Mouse (Mus musculus) heart, embryonic 12.5 days (tissue): ENCODE measurements around the gene Ankrd13a. TPM values are rescaled to one million over a fixed set of nuclear protein-coding genes. Genes with fewer than 3 reads are reported as not detected.
"Not testable (repeated sequence)": the region's sequence is repeated elsewhere in the genome, so short reads cannot be mapped to it uniquely, and the experiment has no call there.

ENCODE experiments used
- ATAC-seq: fragments of 200-750 bp; cut with Nextera tagmentation; 2 replicates; pipeline ENCODE4 v1.8.0; 2017; ENCODE audit warnings: moderate TSS enrichment, moderate library complexity; ENCODE audit not compliant: insufficient number of reproducible peaks, low FRiP score
- H3K27ac ChIP-seq: fragments of 300-500 bp; sonication (generic); 2 replicates; pipeline ENCODE4 v1.5.1; 2016; ENCODE audit warnings: mild to moderate bottlenecking, moderate library complexity; ENCODE audit not compliant: poor library complexity, severe bottlenecking
- H3K27me3 ChIP-seq: fragments of 300-500 bp; sonication (generic); replicated peaks from 2 replicates; pipeline ENCODE4 v1.6.1; 2016; ENCODE audit warnings: mild to moderate bottlenecking, moderate library complexity
- H3K36me3 ChIP-seq: fragments of 300-500 bp; sonication (generic); 2 replicates; pipeline ENCODE4 v1.6.1; 2016; ENCODE audit warnings: mild to moderate bottlenecking, moderate library complexity
- H3K4me1 ChIP-seq: fragments of 300-500 bp; sonication (generic); replicated peaks from 2 replicates; pipeline ENCODE4 v1.6.1; 2016; ENCODE audit warnings: mild to moderate bottlenecking
- H3K4me2 ChIP-seq: fragments of 300-500 bp; sonication (generic); 2 replicates; pipeline ENCODE4 v1.6.1; 2016; ENCODE audit warnings: mild to moderate bottlenecking, moderate library complexity
- H3K4me3 ChIP-seq: fragments of 300-500 bp; sonication (generic); 2 replicates; pipeline ENCODE4 v1.5.1; 2016; ENCODE audit warnings: mild to moderate bottlenecking
- H3K9ac ChIP-seq: fragments of 300-500 bp; sonication (generic); 2 replicates; pipeline ENCODE4 v1.6.1; 2016; ENCODE audit warnings: mild to moderate bottlenecking, moderate library complexity
- H3K9me3 ChIP-seq: fragments of 300-500 bp; sonication (generic); replicated peaks from 2 replicates; pipeline ENCODE4 v1.6.1; 2016; ENCODE audit warnings: mild to moderate bottlenecking, moderate library complexity
- WGBS: fragments of 180-500 bp; shearing (Covaris S2); methylation state at CpG from one replicate; pipeline ENCODE4 v1.1.7; 2016; 5-methylcytosine and 5-hydroxymethylcytosine counted together
- microRNA-seq: library from miRNA; unstranded; fragments of <30 nt; microRNA quantifications from one replicate; pipeline ENCODE4, GENCODE M21; 2017
- polyA plus RNA-seq: library from polyadenylated mRNA; unstranded; fragments of >200 nt; fragmentation: Nextera tagmentation; extraction: Ambion mirVana; gene quantifications from 2 replicates; pipeline ENCODE4 v1.2.1, GENCODE M21; 2016

Gene Ankrd13a
- polyA plus RNA-seq, 1 experiment from 2014 or later: 45.6 TPM

DNA sequence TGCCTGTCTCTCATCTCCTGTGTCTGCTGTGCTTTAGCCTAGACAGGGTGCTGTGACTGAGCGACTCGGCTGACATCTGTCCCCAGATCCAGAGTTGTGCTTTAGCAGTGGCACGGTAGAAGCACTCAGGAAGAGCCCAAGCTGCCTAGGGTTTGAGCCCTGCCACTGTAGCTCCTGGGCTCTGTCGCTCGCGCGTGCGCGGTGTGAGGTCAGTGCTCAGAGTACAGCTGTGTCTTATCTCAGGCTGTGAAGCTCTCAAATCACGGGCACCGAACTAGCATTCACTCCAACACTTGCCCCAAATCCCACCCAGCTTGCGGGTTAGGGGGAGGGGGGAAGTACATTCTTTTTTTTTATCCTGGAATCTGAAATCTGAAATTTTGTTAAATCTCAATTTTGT lies 62.4 kb downstream of the Ankrd13a start:
- Histone ChIP-seq H3K27ac (no peak overlapping the region), H3K4me3 (no peak overlapping the region), H3K9ac (no peak overlapping the region), H3K27me3 (no peaks in the 10 kb centered on the region), H3K36me3 (no peaks in the 10 kb centered on the region), H3K9me3 (no peaks in the 10 kb centered on the region), H3K4me2 (no peak overlapping the region), H3K4me1 (peaks cover 4% of the 10 kb centered on the region; the same call in 1 of the 2 replicates)
- ATAC-seq: peak; percentile 55; the same call in 1 of the 2 replicates
- 19% methylated on average over 12 of the region's 12 CpGs for WGBS

DNA sequence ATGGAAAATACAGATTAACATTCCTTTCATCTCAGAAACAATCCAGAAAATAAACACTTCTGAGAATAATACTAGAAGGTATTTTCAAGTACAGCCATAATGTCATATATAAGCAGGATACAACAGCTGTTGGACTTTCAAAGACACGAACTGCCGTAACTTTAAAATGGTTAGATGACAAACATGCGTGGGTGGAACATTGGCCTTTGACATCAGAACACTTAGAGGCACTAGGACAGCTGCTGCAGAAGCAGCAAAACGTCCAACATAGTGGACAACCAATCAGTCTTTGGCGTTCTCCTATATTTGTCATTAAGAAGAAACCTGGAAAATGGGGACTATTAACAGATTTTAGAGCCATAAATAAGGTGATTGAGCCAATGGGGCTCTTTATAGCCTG lies 66.0 kb downstream of the Ankrd13a start:
- H3K27ac ChIP-seq, H3K9ac ChIP-seq: not testable (repeated sequence)
- 73% methylated on average over 5 of the region's 5 CpGs for WGBS

DNA sequence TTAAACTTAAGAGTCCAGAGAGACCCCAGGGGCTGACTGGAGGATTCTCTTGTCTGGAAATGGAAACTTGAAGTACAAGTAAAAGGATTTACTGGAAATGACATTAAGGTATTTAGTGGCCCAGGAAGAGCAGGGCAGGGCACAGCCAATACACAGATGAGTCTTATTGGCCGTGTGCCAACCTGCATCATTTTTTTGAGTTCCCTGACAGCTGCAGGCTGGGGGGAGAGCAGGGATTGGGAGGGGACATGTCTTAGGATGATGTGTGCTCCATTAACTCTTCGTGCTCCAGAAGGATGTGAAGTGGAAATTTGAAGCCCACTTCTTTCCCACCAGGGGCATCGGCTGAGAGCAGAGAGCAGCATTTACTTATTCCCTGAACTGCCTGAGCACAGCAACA lies 67.7 kb downstream of the Ankrd13a start:
- ATAC-seq, H3K4me1 ChIP-seq, H3K4me3 ChIP-seq, H3K27ac ChIP-seq, H3K9me3 ChIP-seq, H3K9ac ChIP-seq, H3K4me2 ChIP-seq, H3K36me3 ChIP-seq: not testable (repeated sequence)
- WGBS: 56% methylated on average over 3 of the region's 3 CpGs
- H3K27me3 ChIP-seq: peaks cover 16% of the 10 kb centered on the region; the same call in 1 of the 2 replicates

More for the DNA sequence above, 66.0 kb downstream of the Ankrd13a start:
- not testable (repeated sequence) for H3K27me3 ChIP-seq, H3K9me3 ChIP-seq, ATAC-seq, H3K36me3 ChIP-seq, H3K4me3 ChIP-seq, H3K4me1 ChIP-seq, H3K4me2 ChIP-seq

DNA sequence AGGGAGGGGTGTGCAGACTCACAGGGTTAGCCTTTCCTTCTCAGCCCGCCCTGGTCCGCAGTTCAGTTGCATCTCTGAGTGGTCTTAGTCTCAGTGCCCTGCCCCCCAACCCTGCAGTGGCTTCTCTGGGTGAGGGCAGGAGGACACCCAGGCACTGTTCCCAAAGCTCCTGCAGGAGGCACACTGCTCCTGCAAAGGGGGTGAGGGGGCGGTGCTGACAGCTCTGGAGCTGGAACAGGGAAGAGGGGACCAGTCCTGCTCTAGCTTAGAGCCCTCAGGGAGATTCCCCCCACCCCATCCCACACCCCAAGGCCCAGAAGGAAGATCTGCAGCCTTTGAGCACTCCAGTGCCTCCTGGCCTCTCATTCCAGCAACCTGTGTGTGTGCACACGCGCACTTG lies 68.2 kb downstream of the Ankrd13a start:
- no peaks in the 10 kb centered on the region for H3K9me3 ChIP-seq
- peaks cover 4% of the 10 kb centered on the region for H3K4me1 ChIP-seq
- no peak overlapping the region for H3K4me3 ChIP-seq
- no peaks in the 10 kb centered on the region for H3K36me3 ChIP-seq
- H3K4me2 ChIP-seq: no peak overlapping the region
- no peak for ATAC-seq
- H3K27me3 ChIP-seq: peaks cover 16% of the 10 kb centered on the region; the same call in 1 of the 2 replicates
- no peak overlapping the region for H3K9ac ChIP-seq
- WGBS: 59% methylated on average over 5 of the region's 5 CpGs
- no peak overlapping the region for H3K27ac ChIP-seq

DNA sequence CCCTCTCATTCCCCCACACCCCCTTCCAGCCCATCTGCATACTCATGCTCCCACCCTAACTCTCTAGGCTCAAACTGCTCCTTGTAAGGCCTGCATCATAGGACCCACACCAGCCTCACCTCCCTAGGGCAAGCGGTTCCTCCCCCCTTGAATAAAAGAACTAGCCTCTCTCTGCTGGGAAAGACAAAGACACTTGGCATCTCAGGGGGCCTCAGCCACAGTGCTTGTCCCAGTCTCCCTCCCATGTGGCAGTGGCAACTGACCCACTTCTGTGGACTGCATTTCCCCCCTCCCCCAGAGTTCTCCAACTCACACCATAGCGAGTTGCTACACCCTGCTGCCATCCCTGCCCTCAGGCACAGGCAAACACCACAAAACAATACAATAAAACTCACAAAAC lies 69.9 kb downstream of the Ankrd13a start:
- not testable (repeated sequence) for H3K9me3 ChIP-seq, H3K4me2 ChIP-seq, H3K4me1 ChIP-seq, H3K9ac ChIP-seq, H3K36me3 ChIP-seq, ATAC-seq, H3K27ac ChIP-seq, H3K4me3 ChIP-seq
- WGBS: 70% methylated on average over 2 of the region's 2 CpGs
- peaks cover 25% of the 10 kb centered on the region; the same call in 1 of the 2 replicates for H3K27me3 ChIP-seq

DNA sequence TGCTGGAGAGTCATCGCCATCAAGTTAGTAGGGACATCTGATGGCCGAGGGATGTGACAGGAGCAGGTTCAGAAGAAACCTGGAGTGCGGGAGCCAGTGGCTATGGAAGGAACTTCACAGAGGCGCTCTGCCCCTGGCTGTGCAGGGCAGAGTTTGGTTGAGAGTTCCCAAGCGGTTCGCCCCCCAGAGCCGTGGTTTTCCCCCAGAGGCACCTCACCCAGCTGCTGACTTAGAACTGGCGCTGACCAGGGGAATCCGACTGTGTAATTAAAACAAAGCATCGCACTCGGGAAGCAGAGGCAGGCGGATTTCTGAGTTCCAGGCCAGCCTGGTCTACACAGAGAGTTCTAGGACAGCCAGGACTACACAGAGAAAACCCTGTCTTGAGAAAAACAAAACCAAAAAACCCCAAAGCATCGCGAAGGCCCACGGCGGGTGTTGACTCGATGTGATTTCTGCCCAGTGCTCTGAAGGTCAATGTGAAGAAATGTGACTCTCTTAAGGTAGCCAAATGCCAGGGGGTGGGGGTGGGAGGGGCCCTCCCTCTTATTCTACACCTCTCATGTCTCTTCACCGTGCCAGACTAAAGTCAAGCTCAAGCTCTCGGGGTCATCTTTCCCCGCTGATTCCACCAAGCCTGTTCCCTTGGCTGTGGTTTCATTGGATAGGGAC lies 77.2 kb downstream of the Ankrd13a start:
- no peaks in the 10 kb centered on the region for H3K9me3 ChIP-seq
- H3K27me3 ChIP-seq: peaks cover 29% of the 10 kb centered on the region
- no peak overlapping the region for H3K27ac ChIP-seq
- WGBS: 73% methylated on average over 20 of the region's 20 CpGs
- H3K4me2 ChIP-seq: no peak overlapping the region
- no peak for ATAC-seq
- no peak overlapping the region for H3K4me3 ChIP-seq
- H3K9ac ChIP-seq: no peak overlapping the region
- no peaks in the 10 kb centered on the region for H3K36me3 ChIP-seq
- H3K4me1 ChIP-seq: no peaks in the 10 kb centered on the region

DNA sequence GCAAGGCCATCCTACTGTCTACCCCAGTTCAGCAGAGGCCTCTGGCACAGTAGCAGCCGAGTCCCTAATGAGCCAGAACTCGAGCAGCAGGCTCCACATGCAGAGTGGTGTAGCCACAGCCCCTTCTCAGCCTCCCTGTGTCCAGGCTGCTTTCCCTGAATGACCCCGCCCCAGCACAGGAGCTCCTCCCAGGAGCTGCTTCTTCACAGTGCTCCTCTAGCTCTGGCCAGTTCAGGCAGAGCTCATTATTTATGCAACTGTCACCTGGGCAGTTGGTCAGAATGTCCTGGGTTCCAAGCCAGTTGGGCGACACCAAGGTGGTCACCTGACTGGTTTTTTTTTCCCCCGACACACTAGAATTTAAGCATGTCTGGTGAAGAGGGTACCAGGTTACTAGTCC lies 78.9 kb downstream of the Ankrd13a start, which contains the start of gene 4930519G04Rik:
4930519G04Rik (plus strand) TSS at position 301 of the 400 bp plus-strand sequence.
- not testable (repeated sequence) for H3K9ac ChIP-seq, H3K4me1 ChIP-seq, H3K9me3 ChIP-seq, H3K4me2 ChIP-seq, H3K36me3 ChIP-seq, ATAC-seq, H3K4me3 ChIP-seq, H3K27ac ChIP-seq
- peaks cover 45% of the 10 kb centered on the region for H3K27me3 ChIP-seq
- 80% methylated on average over 3 of the region's 5 CpGs for WGBS

Small RNA genes lying within 50 kb of the gene (microRNA-seq; reads per million reads assigned to microRNA genes)
- gene Mir6240: 16.3 reads per million, percentile 30 among the genes with 10 or more reads in this experiment

Other genes starting within 250 kb of the Ankrd13a start
- 0.63 and 1.1 TPM in 2 replicates for gene Fam222a, start 206.7 kb upstream of the Ankrd13a start, polyA plus RNA-seq
- gene Trpv4, start 116.3 kb upstream of the Ankrd13a start, polyA plus RNA-seq: 0.95 and 0.96 TPM in 2 replicates
- 55.3 and 56.5 TPM in 2 replicates for gene Gltp, start 83.7 kb upstream of the Ankrd13a start, polyA plus RNA-seq
- 9.1 and 9.4 TPM in 2 replicates for gene Tchp, start 66.9 kb upstream of the Ankrd13a start, polyA plus RNA-seq
- gene Git2, start 840 bp downstream of the Ankrd13a start, polyA plus RNA-seq: 33.6 and 36.4 TPM in 2 replicates
- gene 1500011B03Rik, start 48.8 kb downstream of the Ankrd13a start, polyA plus RNA-seq: 53.2 and 57.5 TPM in 2 replicates
- not detected in 2 replicates for gene 4930519G04Rik, start 79.0 kb downstream of the Ankrd13a start, polyA plus RNA-seq
- 0.06 TPM in 1 of 2 replicates, not detected in the other for gene Gm9936, start 84.0 kb downstream of the Ankrd13a start, polyA plus RNA-seq
- 3.8 and 4.0 TPM in 2 replicates for gene Oasl2, start 122.3 kb downstream of the Ankrd13a start, polyA plus RNA-seq
- gene Oasl1, start 148.6 kb downstream of the Ankrd13a start, polyA plus RNA-seq: 0.46 and 0.65 TPM in 2 replicates
- 37.2 and 40.9 TPM in 2 replicates for gene 2210016L21Rik, start 167.5 kb downstream of the Ankrd13a start, polyA plus RNA-seq
- gene Hnf1a, start 196.4 kb downstream of the Ankrd13a start, polyA plus RNA-seq: 0.05 and 0.19 TPM in 2 replicates
- 18.2 and 18.9 TPM in 2 replicates for gene Sppl3, start 236.5 kb downstream of the Ankrd13a start, polyA plus RNA-seq